Mouse (Mus musculus): ENCODE measurements at regions not wholly inside any gene's neighbourhood (a gene's known extent, or its start where the extent isn't known, plus 50 kb on each side); places are given as distances from the start of the nearest gene placed in this dataset.

DNA sequence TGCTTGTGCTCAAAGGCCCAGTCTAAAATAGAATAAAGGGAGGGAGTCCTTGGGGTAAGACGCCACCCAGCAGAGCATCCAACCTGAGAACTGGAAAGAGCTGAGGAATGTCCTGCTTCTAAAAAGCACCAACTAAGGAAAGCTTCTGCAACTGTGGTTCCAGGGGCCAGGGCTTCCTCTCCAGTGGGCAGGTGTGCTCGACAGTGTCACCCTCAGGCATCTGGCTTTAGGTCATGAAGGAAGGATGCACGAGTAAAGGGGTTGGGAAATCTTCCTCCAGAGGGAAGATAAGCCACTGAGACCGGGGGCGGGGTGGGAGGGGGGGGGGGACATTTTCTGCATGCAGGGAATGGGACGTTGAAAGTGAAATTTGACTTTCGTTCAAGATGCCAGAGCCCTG lies 101.2 kb upstream of the Akirin2 start:
- TF ChIP-seq POLR2A (IDR thresholded peaks at IDR 0.05; ENCODE audit: low read depth, low read length) (no peak), ZC3H11A (IDR thresholded peaks at IDR 0.05; ENCODE audit: low read depth, low read length) (no peak), POLR2AphosphoS2 (IDR thresholded peaks at IDR 0.05; ENCODE audit: low read depth, low read length) (no peak), SMC3 (IDR thresholded peaks at IDR 0.05; ENCODE audit: low read depth, low read length) (no peak)

Measured in CH12.LX (cell line).